Mouse (Mus musculus) C2C12 (cell line): ENCODE data around the gene Rab3gap1. TPM values are rescaled to one million over a fixed set of nuclear protein-coding genes. Genes with fewer than 3 reads are reported as not detected.

ENCODE experiments used
- H3K27me3 ChIP-seq: one replicate; pipeline ENCODE4 v1.6.1; 2011; ENCODE audit not compliant: control insufficient read depth, insufficient read depth, insufficient read length
- H3K36me3 ChIP-seq: one replicate; pipeline ENCODE4 v1.6.1; 2011; ENCODE audit not compliant: control insufficient read depth, insufficient read depth
- H3K4me3 ChIP-seq: one replicate; pipeline ENCODE4 v1.5.1; 2011; ENCODE audit warnings: mild to moderate bottlenecking, control low read depth; ENCODE audit not compliant: poor library complexity, insufficient read depth, severe bottlenecking
- H3K79me2 ChIP-seq: one replicate; pipeline ENCODE4 v1.6.1; 2011; ENCODE audit not compliant: control insufficient read depth, insufficient read depth
- H3K79me3 ChIP-seq: one replicate; pipeline ENCODE4 v1.6.1; 2011; ENCODE audit warnings: low read depth, control low read depth
- H3ac ChIP-seq: one replicate; pipeline ENCODE3; 2011; ENCODE audit warnings: low read depth; ENCODE audit not compliant: control insufficient read depth, insufficient read length
- CEBPB ChIP-seq: IDR thresholded peaks from one replicate; pipeline ENCODE4 v1.6.1; 2011; ENCODE audit warnings: low read depth, mild to moderate bottlenecking, control low read depth, moderate library complexity
- CTCF ChIP-seq: IDR thresholded peaks from one replicate; pipeline ENCODE4 v1.5.1; 2011; ENCODE audit not compliant: control insufficient read depth, insufficient read depth, insufficient read length
- FOSL1 ChIP-seq: IDR thresholded peaks from one replicate; pipeline ENCODE4 v1.8.0; 2011; ENCODE audit warnings: mild to moderate bottlenecking, low read length; ENCODE audit not compliant: poor library complexity, insufficient read depth, severe bottlenecking
- MAX ChIP-seq: IDR thresholded peaks from one replicate; pipeline ENCODE4 v1.6.1; 2011; ENCODE audit warnings: mild to moderate bottlenecking, control low read depth
- MYOD1 ChIP-seq: IDR thresholded peaks from one replicate; pipeline ENCODE4 v1.6.1; 2011; ENCODE audit warnings: low read depth; ENCODE audit not compliant: control insufficient read depth, insufficient read length
- MYOG ChIP-seq: IDR thresholded peaks from one replicate; pipeline ENCODE4 v1.6.1; 2011; ENCODE audit not compliant: control insufficient read depth, insufficient read length; ENCODE audit errors: extremely low read depth
- USF1 ChIP-seq: IDR thresholded peaks from one replicate; pipeline ENCODE4 v1.6.1; 2011; ENCODE audit warnings: low read depth, mild to moderate bottlenecking, control low read depth, moderate library complexity
- polyA plus RNA-seq: library from polyadenylated mRNA; unstranded; fragments of >200 nt; fragmentation: generic; extraction: Trizol; gene quantifications from one replicate; pipeline ENCODE4 v1.2.1, GENCODE M21; 2012; ENCODE audit warnings: missing spikeins

The Rab3gap1 gene
- polyA plus RNA-seq, 1 experiment, result 14.0 TPM

DNA sequence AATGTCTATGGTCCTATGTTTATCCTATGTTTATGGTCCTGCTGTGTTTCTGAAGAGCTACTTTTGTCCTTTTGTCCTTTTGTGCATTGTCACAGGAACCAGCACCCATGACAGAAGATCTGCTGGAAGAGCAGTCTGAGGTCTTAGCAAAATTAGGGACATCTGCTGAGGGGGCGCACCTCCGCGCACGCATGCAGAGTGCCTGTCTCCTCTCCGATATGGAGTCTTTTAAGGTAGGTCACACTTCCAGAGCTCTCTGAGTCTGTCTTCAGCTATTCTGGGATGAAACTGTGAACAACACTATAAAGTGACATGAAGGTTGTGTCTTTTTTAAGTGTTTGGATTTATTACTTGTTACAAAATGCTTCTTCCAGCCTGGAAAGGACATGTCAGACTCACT, 65.7 kb downstream of the Rab3gap1 start:
- H3K79me3 ChIP-seq, result no peaks in the 10 kb centered on the region
- no peak overlapping the region for H3ac ChIP-seq
- no peaks in the 10 kb centered on the region for H3K27me3 ChIP-seq
- no peaks in the 10 kb centered on the region for H3K79me2 ChIP-seq
- no peak for TF ChIP-seq CTCF
- no peak for TF ChIP-seq MYOD1
- no peak for TF ChIP-seq MYOG
- TF ChIP-seq USF1, result no peak
- TF ChIP-seq FOSL1, result no peak
- no peak for TF ChIP-seq MAX
- no peak for TF ChIP-seq CEBPB
- no peak overlapping the region for H3K4me3 ChIP-seq
- peaks cover 56% of the 10 kb centered on the region for H3K36me3 ChIP-seq

- no peak for TF ChIP-seq FOSL1
- no peak for TF ChIP-seq CEBPB
- no peak for TF ChIP-seq MYOG
- no peak for TF ChIP-seq MYOD1
- no peak for TF ChIP-seq CTCF
- no peak for TF ChIP-seq MAX
- no peak for TF ChIP-seq USF1
- Histone ChIP-seq H3K4me3 (no peak overlapping the region), H3K36me3 (peaks cover 72% of the 10 kb centered on the region), H3ac (no peak overlapping the region), H3K79me3 (no peaks in the 10 kb centered on the region), H3K79me2 (no peaks in the 10 kb centered on the region), H3K27me3 (no peaks in the 10 kb centered on the region)
These were observed 68.7 kb downstream of the Rab3gap1 start for GRCm38 (mm10) chr1:127937277-127937676.

DNA sequence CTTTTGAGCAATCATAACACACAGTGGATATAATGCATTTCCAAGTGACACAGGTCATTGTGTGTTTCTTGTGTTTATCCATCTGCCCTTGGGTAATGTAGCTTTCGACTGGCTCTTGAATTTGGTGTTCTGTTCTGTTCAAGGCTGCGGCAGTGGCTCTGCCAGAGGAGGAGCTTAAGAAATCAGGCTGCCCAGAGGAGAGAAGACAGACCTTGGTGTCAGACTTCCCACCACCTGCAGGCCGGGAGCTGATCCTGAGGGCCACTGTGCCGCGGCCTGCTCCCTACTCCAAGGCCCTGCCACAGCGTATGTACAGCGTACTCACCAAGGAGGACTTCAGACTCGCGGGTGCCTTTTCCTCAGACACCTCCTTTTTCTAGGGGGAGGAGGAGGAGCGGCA, 73.7 kb downstream of the Rab3gap1 start:
- H3K27me3 ChIP-seq, result no peaks in the 10 kb centered on the region
- H3ac ChIP-seq, result no peak overlapping the region
- no peak overlapping the region for H3K4me3 ChIP-seq
- no peaks in the 10 kb centered on the region for H3K79me2 ChIP-seq
- H3K79me3 ChIP-seq, result no peaks in the 10 kb centered on the region
- TF ChIP-seq CEBPB, result no peak
- no peak for TF ChIP-seq MYOG
- TF ChIP-seq MYOD1, result no peak
- TF ChIP-seq CTCF, result no peak
- no peak for TF ChIP-seq MAX
- TF ChIP-seq FOSL1, result no peak
- no peak for TF ChIP-seq USF1
- peaks cover 71% of the 10 kb centered on the region for H3K36me3 ChIP-seq

GRCm38 (mm10) chr1:127943516-127943915, 74.9 kb downstream of the Rab3gap1 start:
- no peak overlapping the region for H3ac ChIP-seq
- H3K4me3 ChIP-seq, result no peak overlapping the region
- no peaks in the 10 kb centered on the region for H3K27me3 ChIP-seq
- peaks cover 58% of the 10 kb centered on the region for H3K36me3 ChIP-seq
- H3K79me2 ChIP-seq, result no peaks in the 10 kb centered on the region
- H3K79me3 ChIP-seq, result no peaks in the 10 kb centered on the region
- no peak for TF ChIP-seq MYOD1
- TF ChIP-seq MAX, result no peak
- no peak for TF ChIP-seq CEBPB
- TF ChIP-seq MYOG, result no peak
- no peak for TF ChIP-seq FOSL1
- TF ChIP-seq CTCF, result no peak

- peaks cover 34% of the 10 kb centered on the region for H3K36me3 ChIP-seq
These were observed 77.4 kb downstream of the Rab3gap1 start for GRCm38 (mm10) chr1:127945696-127946575.

More at GRCm38 (mm10) chr1:127945696-127946575, 77.4 kb downstream of the Rab3gap1 start:
- TF ChIP-seq MYOG (no peak), CTCF (no peak), USF1 (no peak), FOSL1 (no peak), MAX (no peak), MYOD1 (no peak), CEBPB (no peak)
- Histone ChIP-seq H3K4me3 (no peak overlapping the region), H3K79me3 (no peaks in the 10 kb centered on the region), H3K79me2 (no peaks in the 10 kb centered on the region), H3K27me3 (no peaks in the 10 kb centered on the region), H3ac (no peak overlapping the region)
